ENCODE assay signal across 23 mouse cellular contexts in the genomic region with DNA sequence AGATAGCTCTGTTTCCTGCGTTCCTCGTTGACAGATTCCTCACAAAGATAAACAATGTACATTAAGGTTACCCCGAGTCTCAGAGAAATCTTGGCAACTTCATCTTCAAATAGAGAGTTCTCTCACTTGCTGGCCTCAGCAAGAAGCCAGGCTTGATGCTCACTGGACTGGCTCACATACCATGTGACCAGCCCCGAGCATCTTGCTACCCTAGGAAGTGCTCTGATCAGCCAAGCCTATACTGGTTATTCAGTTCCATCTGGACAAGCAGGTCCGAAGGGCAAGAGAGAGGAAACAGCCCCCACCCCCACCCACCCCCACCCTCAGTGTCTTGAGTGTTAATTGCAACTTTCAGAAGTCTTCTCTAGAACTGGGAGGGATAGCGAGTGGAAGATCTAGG.
"Had no signal": no experiment of that assay in that cellular context is flagged by ENCODE, and none has a peak within 500 bp of the region (broad histone marks: within the 10 kb centered on the region; RNA-seq: fewer than 3 reads in every experiment).

No protein-coding gene starts in this region.

- H3K4me3 ChIP-seq: gastrocnemius, adult 2 months; heart, embryonic 10.5 days; heart, embryonic 12.5 days; hindbrain, embryonic 10.5 days; hindbrain, embryonic 12.5 days; intestine, embryonic 15.5 days; limb, embryonic 13.5 days; limb, embryonic 15.5 days; liver, embryonic 12.5 days had no signal

- H3K4me2 ChIP-seq: heart, embryonic 12.5 days; hindbrain, embryonic 12.5 days; hindbrain, embryonic 14.5 days; intestine, embryonic 15.5 days; limb, embryonic 13.5 days; limb, embryonic 15.5 days; liver, embryonic 12.5 days had no signal

- H3K9me3 ChIP-seq: heart, embryonic 10.5 days; heart, embryonic 12.5 days; hindbrain, embryonic 10.5 days; hindbrain, embryonic 12.5 days; intestine, embryonic 15.5 days; limb, embryonic 13.5 days; limb, embryonic 15.5 days; liver, embryonic 12.5 days had no signal

- ATAC-seq: forebrain, embryonic 16.5 days; hindbrain, embryonic 16.5 days; inflammation-experienced regulatory T-cells, adult 6 months; intestine, embryonic 15.5 days; intestine, postnatal 0 days; liver, embryonic 12.5 days had no signal

- H3K27me3 ChIP-seq: heart, embryonic 12.5 days; hindbrain, embryonic 12.5 days; intestine, embryonic 15.5 days; limb, embryonic 15.5 days; liver, embryonic 12.5 days had no signal

- H3K9ac ChIP-seq: heart, embryonic 12.5 days; hindbrain, embryonic 12.5 days; hindbrain, embryonic 14.5 days; intestine, embryonic 15.5 days; limb, embryonic 13.5 days; limb, embryonic 15.5 days; liver, embryonic 12.5 days; liver, embryonic 14.5 days had no signal

- H3K27ac ChIP-seq: gastrocnemius, adult 2 months; heart, embryonic 10.5 days; hindbrain, embryonic 10.5 days; hindbrain, embryonic 12.5 days; hindbrain, embryonic 14.5 days; intestine, embryonic 15.5 days; limb, embryonic 13.5 days; limb, embryonic 15.5 days; liver, embryonic 12.5 days; liver, embryonic 14.5 days had no signal

- H3K4me1 ChIP-seq: hindbrain, embryonic 12.5 days; intestine, embryonic 15.5 days; liver, embryonic 12.5 days had no signal

- H3K36me3 ChIP-seq: heart, embryonic 10.5 days; heart, embryonic 12.5 days; hindbrain, embryonic 10.5 days; hindbrain, embryonic 12.5 days; intestine, embryonic 15.5 days; limb, embryonic 13.5 days; limb, embryonic 15.5 days; liver, embryonic 12.5 days had no signal

- DNase-seq: gastrocnemius, adult 2 months; gastrocnemius, postnatal 10 days; gastrocnemius, postnatal 25 days; heart, adult 18-20 months; heart, postnatal 10 days; heart, postnatal 4 days; layer of hippocampus, postnatal 36 days; left cerebral cortex, postnatal 4 days; lung, adult 18-20 months had no signal
